Mouse (Mus musculus): Measurements from ENCODE around the gene Fyb. TPM values are rescaled to one million over a fixed set of nuclear protein-coding genes. Genes with fewer than 3 reads are reported as not detected.

Gene Fyb
- polyA plus RNA-seq, 1 experiment from 2014 or later: 4.0 TPM

- WGBS: 89% methylated on average over 8 of the region's 8 CpGs
- H3K4me1 ChIP-seq: no peaks in the 10 kb centered on the region
- no peak overlapping the region for H3K9ac ChIP-seq (replicated peaks)
- H3K36me3 ChIP-seq: no peaks in the 10 kb centered on the region
- no peak overlapping the region for H3K4me2 ChIP-seq
- no peak overlapping the region for H3K27ac ChIP-seq (replicated peaks)
- H3K4me3 ChIP-seq (replicated peaks): no peak overlapping the region
- no peaks in the 10 kb centered on the region for H3K9me3 ChIP-seq (replicated peaks)
- ATAC-seq (ENCODE audit: low FRiP score): no peak
- H3K27me3 ChIP-seq (replicated peaks): no peaks in the 10 kb centered on the region
Measured at GRCm38 (mm10) chr15:6534592-6534991, 11.9 kb downstream of the Fyb start.

GRCm38 (mm10) chr15:6539639-6540338, 17.1 kb downstream of the Fyb start:
- ATAC-seq (ENCODE audit: low FRiP score): no peak
- H3K4me3 ChIP-seq (replicated peaks): no peak overlapping the region
- no peaks in the 10 kb centered on the region for H3K9me3 ChIP-seq (replicated peaks)
- no peak overlapping the region for H3K9ac ChIP-seq (replicated peaks)
- no peaks in the 10 kb centered on the region for H3K36me3 ChIP-seq
- no peaks in the 10 kb centered on the region for H3K4me1 ChIP-seq
- WGBS: 77% methylated on average over 7 of the region's 7 CpGs
- H3K27ac ChIP-seq (replicated peaks): no peak overlapping the region
- H3K4me2 ChIP-seq: no peak overlapping the region
- H3K27me3 ChIP-seq (replicated peaks): no peaks in the 10 kb centered on the region

- Histone ChIP-seq H3K27ac (replicated peaks) (no peak overlapping the region), H3K4me1 (no peaks in the 10 kb centered on the region), H3K9me3 (replicated peaks) (no peaks in the 10 kb centered on the region), H3K4me2 (no peak overlapping the region), H3K4me3 (replicated peaks) (no peak overlapping the region), H3K36me3 (no peaks in the 10 kb centered on the region), H3K9ac (replicated peaks) (no peak overlapping the region), H3K27me3 (replicated peaks) (no peaks in the 10 kb centered on the region)
- ATAC-seq (ENCODE audit: low FRiP score): no peak
- whole genome bisulfite sequencing: 95% methylated on average over 4 of the region's 4 CpGs
Measured at GRCm38 (mm10) chr15:6548911-6549310, 26.3 kb downstream of the Fyb start.

DNA sequence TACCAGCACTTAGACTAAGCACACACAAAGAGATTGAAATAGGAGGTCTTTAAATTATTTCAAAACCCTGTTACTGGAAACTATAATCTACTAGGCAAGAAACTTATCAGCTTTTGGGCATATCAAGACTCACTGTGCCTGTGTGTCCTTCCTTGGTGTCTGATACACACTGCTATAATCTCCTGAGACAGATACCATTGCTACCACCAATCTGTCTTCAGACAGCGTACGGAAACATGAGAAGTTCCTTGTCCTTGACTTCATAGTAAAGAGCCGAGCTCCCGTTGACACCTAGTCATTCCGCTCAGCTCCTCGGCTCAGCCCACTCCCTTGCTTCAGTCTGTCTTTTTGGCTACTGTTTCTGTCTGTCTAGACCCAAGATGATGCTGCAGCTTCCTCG, 29.2 kb downstream of the Fyb start:
- Histone ChIP-seq H3K9ac (replicated peaks) (no peak overlapping the region), H3K9me3 (replicated peaks) (no peaks in the 10 kb centered on the region), H3K4me3 (replicated peaks) (no peak overlapping the region), H3K4me2 (no peak overlapping the region), H3K27me3 (replicated peaks) (no peaks in the 10 kb centered on the region), H3K4me1 (no peaks in the 10 kb centered on the region), H3K36me3 (no peaks in the 10 kb centered on the region), H3K27ac (replicated peaks) (no peak overlapping the region)
- WGBS: 89% methylated on average over 7 of the region's 7 CpGs
- no peak for ATAC-seq (ENCODE audit: low FRiP score)

GRCm38 (mm10) chr15:6554742-6555141, 32.1 kb downstream of the Fyb start:
- Histone ChIP-seq H3K27ac (replicated peaks) (no peak overlapping the region), H3K4me3 (replicated peaks) (no peak overlapping the region), H3K4me2 (no peak overlapping the region), H3K9me3 (replicated peaks) (no peaks in the 10 kb centered on the region), H3K4me1 (no peaks in the 10 kb centered on the region), H3K9ac (replicated peaks) (no peak overlapping the region), H3K36me3 (no peaks in the 10 kb centered on the region), H3K27me3 (replicated peaks) (no peaks in the 10 kb centered on the region)
- ATAC-seq (ENCODE audit: low FRiP score): no peak
- 86% methylated on average over 4 of the region's 4 CpGs for WGBS

GRCm38 (mm10) chr15:6555536-6555935, 32.9 kb downstream of the Fyb start:
- Histone ChIP-seq H3K27me3 (replicated peaks) (no peaks in the 10 kb centered on the region), H3K36me3 (no peaks in the 10 kb centered on the region), H3K4me3 (replicated peaks) (no peak overlapping the region), H3K9me3 (replicated peaks) (no peaks in the 10 kb centered on the region), H3K4me1 (no peaks in the 10 kb centered on the region), H3K27ac (replicated peaks) (no peak overlapping the region), H3K4me2 (no peak overlapping the region), H3K9ac (replicated peaks) (no peak overlapping the region)
- WGBS: 47% methylated on average over 2 of the region's 2 CpGs
- ATAC-seq (ENCODE audit: low FRiP score): no peak

DNA sequence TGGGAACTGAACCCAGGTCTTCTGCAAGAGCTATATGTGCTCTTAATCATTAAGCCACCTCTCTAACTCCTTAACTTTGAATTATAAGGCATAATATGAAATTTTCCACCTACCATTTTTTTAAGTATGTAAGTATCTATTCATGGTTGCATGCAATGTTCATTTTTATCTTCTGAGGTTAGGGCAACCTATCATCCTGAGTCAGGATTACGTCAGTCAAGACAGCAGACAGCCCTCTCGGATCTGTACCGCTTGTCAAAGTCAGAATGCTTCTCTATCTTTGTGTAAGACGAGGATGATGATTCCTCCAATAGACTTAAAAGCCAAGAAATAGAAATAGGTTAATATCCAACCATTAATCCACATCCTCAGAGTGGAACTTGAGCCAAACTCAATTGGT, 33.6 kb downstream of the Fyb start:
- Histone ChIP-seq H3K36me3 (no peaks in the 10 kb centered on the region), H3K9ac (replicated peaks) (no peak overlapping the region), H3K27ac (replicated peaks) (no peak overlapping the region), H3K9me3 (replicated peaks) (no peaks in the 10 kb centered on the region), H3K4me2 (no peak overlapping the region), H3K4me3 (replicated peaks) (no peak overlapping the region), H3K27me3 (replicated peaks) (no peaks in the 10 kb centered on the region), H3K4me1 (no peaks in the 10 kb centered on the region)
- 91% methylated on average over 4 of the region's 4 CpGs for WGBS
- no peak for ATAC-seq (ENCODE audit: low FRiP score)

- Histone ChIP-seq H3K4me1 (no peaks in the 10 kb centered on the region), H3K27ac (replicated peaks) (no peak overlapping the region), H3K4me2 (no peak overlapping the region), H3K36me3 (no peaks in the 10 kb centered on the region), H3K4me3 (replicated peaks) (no peak overlapping the region), H3K9ac (replicated peaks) (no peak overlapping the region), H3K27me3 (replicated peaks) (no peaks in the 10 kb centered on the region), H3K9me3 (replicated peaks) (no peaks in the 10 kb centered on the region)
- no peak for ATAC-seq (ENCODE audit: low FRiP score)
- WGBS: 97% methylated on average over 6 of the region's 6 CpGs
Measured at GRCm38 (mm10) chr15:6556911-6557310, 34.3 kb downstream of the Fyb start.

DNA sequence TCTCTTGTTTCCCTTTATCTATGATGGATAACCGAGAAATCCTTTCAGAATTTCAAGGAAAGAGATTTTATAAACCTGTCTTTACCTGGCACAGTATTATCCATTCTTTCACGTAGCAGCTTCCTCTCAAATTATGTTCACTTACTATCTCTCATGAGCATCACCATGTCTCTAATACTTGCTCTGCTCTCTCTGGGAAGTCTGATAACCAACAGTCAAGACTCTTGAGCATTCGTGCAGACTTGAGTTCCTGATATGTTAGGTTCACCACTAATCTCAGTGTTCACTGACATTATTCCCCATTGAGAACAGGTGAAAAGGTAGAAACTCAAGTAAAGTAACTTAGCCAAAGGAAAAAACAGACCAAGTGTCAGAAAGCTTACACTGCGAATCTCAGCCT, 34.9 kb downstream of the Fyb start:
- Histone ChIP-seq H3K27ac (replicated peaks) (no peak overlapping the region), H3K36me3 (no peaks in the 10 kb centered on the region), H3K27me3 (replicated peaks) (no peaks in the 10 kb centered on the region), H3K9ac (replicated peaks) (no peak overlapping the region), H3K4me2 (no peak overlapping the region), H3K9me3 (replicated peaks) (no peaks in the 10 kb centered on the region), H3K4me1 (no peaks in the 10 kb centered on the region), H3K4me3 (replicated peaks) (no peak overlapping the region)
- 90% methylated on average over 4 of the region's 4 CpGs for WGBS
- no peak for ATAC-seq (ENCODE audit: low FRiP score)

- H3K9ac ChIP-seq (replicated peaks): no peak overlapping the region
- WGBS: 81% methylated on average over 9 of the region's 9 CpGs
- no peak overlapping the region for H3K27ac ChIP-seq (replicated peaks)
- H3K27me3 ChIP-seq (replicated peaks): no peaks in the 10 kb centered on the region
- H3K4me3 ChIP-seq (replicated peaks): no peak overlapping the region
- no peaks in the 10 kb centered on the region for H3K9me3 ChIP-seq (replicated peaks)
- H3K4me1 ChIP-seq: no peaks in the 10 kb centered on the region
- no peak for ATAC-seq (ENCODE audit: low FRiP score)
- no peak overlapping the region for H3K4me2 ChIP-seq
- H3K36me3 ChIP-seq: no peaks in the 10 kb centered on the region
Measured at GRCm38 (mm10) chr15:6559188-6559587, 36.5 kb downstream of the Fyb start.

- Histone ChIP-seq H3K27me3 (replicated peaks) (no peaks in the 10 kb centered on the region), H3K36me3 (no peaks in the 10 kb centered on the region), H3K9me3 (replicated peaks) (no peaks in the 10 kb centered on the region), H3K9ac (replicated peaks) (no peak overlapping the region), H3K4me3 (replicated peaks) (no peak overlapping the region), H3K4me2 (no peak overlapping the region), H3K27ac (replicated peaks) (no peak overlapping the region), H3K4me1 (peaks cover 3% of the 10 kb centered on the region; the same call in 1 of the 2 replicates)
- no peak for ATAC-seq (ENCODE audit: low FRiP score)
- WGBS: 92% methylated on average over 10 of the region's 10 CpGs
Measured at GRCm38 (mm10) chr15:6560696-6561095, 38.0 kb downstream of the Fyb start.

DNA sequence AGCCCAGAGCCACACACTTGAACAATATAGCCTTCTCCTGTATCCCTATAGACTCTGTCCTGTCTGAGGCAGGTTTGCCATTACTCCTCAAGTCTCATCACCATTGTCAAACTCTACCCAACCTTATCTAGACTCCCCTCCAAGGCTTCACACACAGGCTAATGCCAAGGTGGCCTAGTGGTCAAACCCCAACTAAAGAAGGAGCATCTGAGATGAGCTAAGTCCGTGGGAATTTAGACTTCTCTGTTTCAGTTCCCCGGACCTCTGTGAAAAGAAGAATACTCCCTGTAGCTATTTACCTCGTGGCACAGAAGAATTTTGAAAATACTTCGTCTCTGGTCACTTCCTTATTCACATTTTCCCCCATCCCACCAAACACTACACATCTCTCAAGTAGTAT, 39.5 kb downstream of the Fyb start:
- H3K9ac ChIP-seq (replicated peaks): no peak overlapping the region
- ATAC-seq (ENCODE audit: low FRiP score): no peak
- no peaks in the 10 kb centered on the region for H3K27me3 ChIP-seq (replicated peaks)
- H3K9me3 ChIP-seq (replicated peaks): no peaks in the 10 kb centered on the region
- H3K4me3 ChIP-seq (replicated peaks): no peak overlapping the region
- 87% methylated on average over 4 of the region's 4 CpGs for WGBS
- no peak overlapping the region for H3K27ac ChIP-seq (replicated peaks)
- no peak overlapping the region for H3K4me2 ChIP-seq
- H3K4me1 ChIP-seq: peaks cover 3% of the 10 kb centered on the region; the same call in 1 of the 2 replicates
- H3K36me3 ChIP-seq: no peaks in the 10 kb centered on the region

Data from neural tube, embryonic 15.5 days (tissue).